Mouse (Mus musculus) ES-Bruce4 (cell line): ENCODE data around the gene Patz1.

ENCODE experiments used
- CTCF ChIP-seq: IDR thresholded peaks from one replicate; pipeline ENCODE4 v1.8.1; 2011; ENCODE audit warnings: low read depth, low read length
- EP300 ChIP-seq: IDR thresholded peaks from 2 replicates; pipeline ENCODE4 v1.6.1; 2011; ENCODE audit warnings: low read depth, low read length; ENCODE audit not compliant: insufficient read depth
- POLR2A ChIP-seq: IDR thresholded peaks from one replicate; pipeline ENCODE4 v1.8.1; 2011; ENCODE audit warnings: low read length; ENCODE audit not compliant: insufficient read depth

GRCm38 (mm10) chr11:3294641-3295040 lies 6.0 kb downstream of the Patz1 start:
- TF ChIP-seq CTCF, result no peak
- TF ChIP-seq POLR2A, result no peak
- no peak for TF ChIP-seq EP300
